ENCODE assay signal across 25 mouse cellular contexts in genomic region chr9:105689485-105689884, GRCm38 (mm10). TPM values are rescaled to one million over a fixed set of nuclear protein-coding genes. Genes with fewer than 3 reads are reported as not detected.
DNase-seq lines count a peak whose midpoint lies in the region; ATAC-seq and TF ChIP-seq lines count a peak whose summit lies in the region.
"Had no signal": no experiment of that assay in that cellular context is flagged by ENCODE, and none has a peak within 500 bp of the region (broad histone marks: within the 10 kb centered on the region; RNA-seq: fewer than 3 reads in every experiment).

No protein-coding gene starts in this region.

- no peak for TF ChIP-seq CTCF in midbrain, postnatal 0 days (IDR thresholded peaks at IDR 0.05)

- no peak for DNase-seq in forebrain, embryonic 11.5 days (ENCODE audit: low spot score)
- DNase-seq in forebrain, embryonic 10.5 days (ENCODE audit: extremely low spot score, low spot score) = no peak
- DNase-seq in midbrain, postnatal 0 days (ENCODE audit: low spot score) = no peak
- peak; percentile 45 for DNase-seq in naive thymus-derived CD4-positive, alpha-beta T cell, adult 2 months (ENCODE audit: low read depth)
- DNase-seq in thymus, postnatal 36 days = peak; percentile 15 to 38
- DNase-seq in kidney, adult 9 months = no peak
- no peak for DNase-seq in kidney, postnatal 10 days
- DNase-seq: adrenal gland, postnatal 36 days; cerebellum, adult 2 months; cerebellum, postnatal 14 days; gastrocnemius, postnatal 36 days; heart, adult 18-20 months; heart, postnatal 4 days; kidney, postnatal 25 days; lung, embryonic 14.5 days; lung, postnatal 14 days; right cerebral cortex, postnatal 25 days had no signal

- no peak overlapping the region for H3K4me2 ChIP-seq in forebrain, embryonic 11.5 days (ENCODE audit: low read depth, low read length, severe bottlenecking)
- no peak overlapping the region for H3K4me2 ChIP-seq in midbrain, embryonic 15.5 days
- H3K4me2 ChIP-seq in midbrain, postnatal 0 days (ENCODE audit: low read depth, low read length, poor library complexity, severe bottlenecking) = no peak overlapping the region
- H3K4me2 ChIP-seq: embryonic facial prominence, embryonic 12.5 days; heart, embryonic 12.5 days; hindbrain, embryonic 14.5 days; limb, embryonic 12.5 days; liver, embryonic 15.5 days; lung, embryonic 14.5 days; stomach, embryonic 15.5 days had no signal

- WGBS in forebrain, embryonic 11.5 days = 26% methylated on average over 7 of the region's 7 CpGs
- WGBS in forebrain, embryonic 10.5 days = 49% methylated on average over 7 of the region's 7 CpGs
- WGBS in midbrain, embryonic 15.5 days = 20% methylated on average over 7 of the region's 7 CpGs
- 22% methylated on average over 7 of the region's 7 CpGs for WGBS in midbrain, postnatal 0 days

- no peaks in the 10 kb centered on the region for H3K27me3 ChIP-seq in forebrain, embryonic 11.5 days (ENCODE audit: control insufficient read depth, insufficient read depth, low read length)
- H3K27me3 ChIP-seq in forebrain, embryonic 10.5 days (ENCODE audit: poor library complexity, severe bottlenecking) = no peaks in the 10 kb centered on the region
- no peaks in the 10 kb centered on the region for H3K27me3 ChIP-seq in midbrain, embryonic 15.5 days (replicated peaks)
- H3K27me3 ChIP-seq in midbrain, postnatal 0 days (ENCODE audit: insufficient read depth, low read length) = no peaks in the 10 kb centered on the region
- H3K27me3 ChIP-seq: embryonic facial prominence, embryonic 12.5 days; limb, embryonic 12.5 days; liver, embryonic 15.5 days; stomach, embryonic 15.5 days had no signal

- ATAC-seq in forebrain, embryonic 11.5 days (replicated peaks; ENCODE audit: low FRiP score) = 0 out of 2 replicates have a peak, but pooled peaks have one; percentile 33
- ATAC-seq in midbrain, embryonic 15.5 days (replicated peaks) = peak; percentile 34
- no peak for ATAC-seq in midbrain, postnatal 0 days (ENCODE audit: low FRiP score)
- ATAC-seq: intestine, postnatal 0 days had no signal

- H3K9me3 ChIP-seq in forebrain, embryonic 11.5 days (ENCODE audit: control insufficient read depth, low read length) = no peaks in the 10 kb centered on the region
- H3K9me3 ChIP-seq in forebrain, embryonic 10.5 days = no peaks in the 10 kb centered on the region
- H3K9me3 ChIP-seq in midbrain, embryonic 15.5 days = no peaks in the 10 kb centered on the region
- H3K9me3 ChIP-seq in midbrain, postnatal 0 days (ENCODE audit: low read length) = no peaks in the 10 kb centered on the region
- H3K9me3 ChIP-seq: embryonic facial prominence, embryonic 12.5 days; heart, embryonic 12.5 days; limb, embryonic 12.5 days; liver, embryonic 15.5 days; stomach, embryonic 15.5 days had no signal

- no peaks in the 10 kb centered on the region; the same call in 1 of the 2 replicates for H3K36me3 ChIP-seq in forebrain, embryonic 11.5 days (ENCODE audit: control insufficient read depth, insufficient read depth, low read length)
- peaks cover 43% of the 10 kb centered on the region for H3K36me3 ChIP-seq in forebrain, embryonic 10.5 days (replicated peaks)
- H3K36me3 ChIP-seq in midbrain, embryonic 15.5 days (replicated peaks) = peaks cover 13% of the 10 kb centered on the region; the same call in 1 of the 2 replicates
- H3K36me3 ChIP-seq in midbrain, postnatal 0 days (ENCODE audit: insufficient read depth, low read length) = peaks cover 18% of the 10 kb centered on the region

- no peaks in the 10 kb centered on the region for H3K4me1 ChIP-seq in forebrain, embryonic 11.5 days (replicated peaks; ENCODE audit: control insufficient read depth, insufficient read depth, low read length)
- peaks cover 19% of the 10 kb centered on the region for H3K4me1 ChIP-seq in forebrain, embryonic 10.5 days
- H3K4me1 ChIP-seq in midbrain, embryonic 15.5 days = peaks cover 15% of the 10 kb centered on the region
- no peaks in the 10 kb centered on the region for H3K4me1 ChIP-seq in midbrain, postnatal 0 days (ENCODE audit: insufficient read depth, low read length)
- H3K4me1 ChIP-seq: embryonic facial prominence, embryonic 12.5 days; limb, embryonic 12.5 days; liver, embryonic 15.5 days; stomach, embryonic 15.5 days had no signal

- no peak overlapping the region for H3K9ac ChIP-seq in forebrain, embryonic 11.5 days (ENCODE audit: low read length)
- H3K9ac ChIP-seq in midbrain, embryonic 15.5 days = no peak overlapping the region
- no peak overlapping the region for H3K9ac ChIP-seq in midbrain, postnatal 0 days (replicated peaks; ENCODE audit: low read length, poor library complexity, severe bottlenecking)
- H3K9ac ChIP-seq: embryonic facial prominence, embryonic 12.5 days; heart, embryonic 12.5 days; hindbrain, embryonic 14.5 days; limb, embryonic 12.5 days; liver, embryonic 15.5 days; lung, embryonic 14.5 days; stomach, embryonic 15.5 days had no signal

- H3K4me3 ChIP-seq in forebrain, embryonic 11.5 days (ENCODE audit: low read depth, low read length) = no peak overlapping the region
- H3K4me3 ChIP-seq in forebrain, embryonic 10.5 days = no peak overlapping the region
- no peak overlapping the region for H3K4me3 ChIP-seq in midbrain, embryonic 15.5 days
- H3K4me3 ChIP-seq in midbrain, postnatal 0 days (ENCODE audit: low read depth, low read length) = no peak overlapping the region
- H3K4me3 ChIP-seq: embryonic facial prominence, embryonic 12.5 days; heart, embryonic 12.5 days; limb, embryonic 12.5 days; liver, embryonic 15.5 days; stomach, embryonic 15.5 days had no signal

- H3K27ac ChIP-seq in forebrain, embryonic 11.5 days (ENCODE audit: low read depth, low read length) = no peak overlapping the region; the same call in 1 of the 2 replicates
- no peak overlapping the region for H3K27ac ChIP-seq in forebrain, embryonic 10.5 days
- no peak overlapping the region for H3K27ac ChIP-seq in midbrain, embryonic 15.5 days
- no peak overlapping the region for H3K27ac ChIP-seq in midbrain, postnatal 0 days (ENCODE audit: low read depth, low read length)
- H3K27ac ChIP-seq: embryonic facial prominence, embryonic 12.5 days; hindbrain, embryonic 14.5 days; limb, embryonic 12.5 days; liver, embryonic 15.5 days; stomach, embryonic 15.5 days had no signal

RNA-seq across cellular contexts. Expression of gene Pik3r4, which starts 46.7 kb away (rescaled TPM):
- polyA plus RNA-seq in forebrain, embryonic 11.5 days (2014; fragmentation: Nextera tagmentation; extraction: Ambion mirVana) = 25.4 and 27.1 TPM in 2 replicates
- polyA plus RNA-seq in forebrain, embryonic 10.5 days (2016; fragmentation: Nextera tagmentation; extraction: Ambion mirVana) = 22.7 and 24.2 TPM in 2 replicates
- 18.5 and 18.8 TPM in 2 replicates for polyA plus RNA-seq in midbrain, embryonic 15.5 days (2015; fragmentation: Nextera tagmentation; extraction: Ambion mirVana)
- total RNA-seq in midbrain, postnatal 0 days (2014; rRNA removed) = 25.5 and 35.9 TPM in 2 replicates
- 12.3 and 12.8 TPM in 2 replicates for polyA plus RNA-seq in midbrain, postnatal 0 days (2015; fragmentation: Nextera tagmentation; extraction: Ambion mirVana)

Comparison
In these comparisons a context has a peak if more than half of its experiments do, and no peak if none do; other contexts are left out.
1. DNase-seq: peak in naive thymus-derived CD4-positive, alpha-beta T cell, adult 2 months (single experiment) and thymus, postnatal 36 days (2 of 2); none in forebrain, embryonic 11.5 days (single experiment), forebrain, embryonic 10.5 days (single experiment), midbrain, postnatal 0 days (single experiment), kidney, adult 9 months (single experiment) and kidney, postnatal 10 days (single experiment).